Mouse (Mus musculus): Measurements from ENCODE around the gene Nhej1. TPM values are rescaled to one million over a fixed set of nuclear protein-coding genes. Genes with fewer than 3 reads are reported as not detected.
A peak's percentile ranks its signal among the peaks of the same experiment; 100 is the strongest.

Gene Nhej1
- total and polyA plus RNA-seq, 3 experiments = 1.7 to 5.2 TPM; not detected in 1

DNA sequence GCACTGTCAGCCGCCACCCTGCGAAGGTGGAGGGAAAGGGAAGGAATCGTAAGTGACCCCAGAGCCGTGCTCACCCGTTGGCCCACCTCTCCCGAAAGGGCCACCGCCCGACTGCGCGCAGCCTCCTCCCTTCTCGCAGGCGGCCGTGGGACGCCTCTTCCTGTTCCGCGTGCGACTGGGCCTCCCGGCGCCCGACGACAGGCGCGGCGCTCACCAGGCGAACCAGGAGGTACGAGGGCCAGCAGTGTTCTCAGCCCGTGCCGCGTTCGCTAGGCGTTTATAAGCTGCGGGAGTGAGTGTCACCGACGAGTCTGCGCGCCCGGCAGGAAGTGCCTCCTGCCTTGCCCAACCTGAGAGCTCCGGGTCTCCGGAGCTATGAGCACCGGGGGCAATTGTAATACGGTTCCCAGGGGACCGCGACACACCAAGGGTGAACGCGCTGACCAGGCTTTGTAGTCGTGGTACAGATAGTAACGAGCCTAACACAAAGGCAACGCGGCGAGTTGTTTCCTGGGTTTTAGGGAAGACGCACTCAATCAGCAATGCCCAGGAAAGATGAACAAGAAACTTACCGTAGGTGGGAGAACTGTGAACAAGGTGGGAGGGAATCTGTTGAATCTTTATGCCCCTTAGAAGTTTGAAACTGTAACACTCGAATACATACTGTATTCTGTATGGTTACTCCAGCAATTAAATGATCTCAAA, 16.6 kb upstream of the Nhej1 start (continued):
- TF ChIP-seq UBTF (IDR thresholded peaks at IDR 0.05; ENCODE audit: borderline replicate concordance, insufficient read depth, low read depth, low read length) (peak; percentile 96; the same call in 1 of the 2 replicates), GABPA (IDR thresholded peaks at IDR 0.05; ENCODE audit: low read depth, low read length) (no peak), MAX (IDR thresholded peaks at IDR 0.05; ENCODE audit: low read length) (no peak; the same call in 1 of the 2 replicates), JUND (IDR thresholded peaks at IDR 0.05; ENCODE audit: low read depth, low read length) (no peak), MYB (IDR thresholded peaks at IDR 0.05; ENCODE audit: low read depth, low read length) (no peak), NELFE (IDR thresholded peaks at IDR 0.05; ENCODE audit: low read depth, low read length) (peak; percentile 70), SMC3 (IDR thresholded peaks at IDR 0.05; ENCODE audit: low read depth, low read length) (no peak), MXI1 (IDR thresholded peaks at IDR 0.05; ENCODE audit: low read depth, low read length) (peak; percentile 65), GATA1 (IDR thresholded peaks at IDR 0.05; ENCODE audit: low read depth, low read length) (no peak), MYC (IDR thresholded peaks at IDR 0.05; ENCODE audit: low read depth, low read length) (no peak; the same call in none of the 2 replicates), POLR2A (IDR thresholded peaks at IDR 0.05; ENCODE audit: control insufficient read depth in 1 of 2, insufficient read depth in 1 of 2, low read depth in 1 of 2, low read length in 2 of 2, poor library complexity in 1 of 2) (peak; percentile 67 to 85), MAFK (IDR thresholded peaks at IDR 0.05; ENCODE audit: borderline replicate concordance, low read depth, low read length) (no peak)

GRCm38 (mm10) chr1:75140601-75141190, 15.7 kb upstream of the Nhej1 start:
- Histone ChIP-seq H3K27me3 (ENCODE audit: control insufficient read depth in 1 of 2, insufficient read depth in 2 of 2, low read length in 2 of 2) (no peaks in the 10 kb centered on the region), H3K36me3 (ENCODE audit: control insufficient read depth in 1 of 2, insufficient read depth in 2 of 2, low read length in 2 of 2) (peaks cover 4 to 36% of the 10 kb centered on the region in 2 experiments; a peak in 3 of 4 replicates), H3K4me1 (ENCODE audit: control insufficient read depth in 1 of 2, insufficient read depth in 2 of 2, low read length in 2 of 2) (peaks cover 14 to 37% of the 10 kb centered on the region in 2 experiments)

DNA sequence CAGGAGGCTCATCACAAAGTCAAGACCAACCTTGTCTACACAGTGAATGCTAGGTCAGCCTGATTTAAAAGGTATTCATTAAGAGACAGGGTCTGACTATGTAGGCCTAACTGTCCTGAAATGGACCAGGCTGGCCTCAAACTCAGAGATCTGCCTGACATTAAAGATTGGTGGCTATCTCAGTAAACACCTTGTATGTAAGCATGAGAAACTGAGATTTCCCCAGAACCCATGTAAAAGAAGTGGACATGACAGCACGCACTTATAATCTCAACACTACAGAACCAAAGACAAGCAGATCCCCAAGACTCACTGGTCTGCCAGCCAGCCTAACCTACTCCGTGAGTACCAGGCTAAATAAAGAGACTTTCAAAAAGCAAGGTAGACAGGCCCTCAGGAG, 13.4 kb upstream of the Nhej1 start:
- DNase-seq (ENCODE audit: low read depth, low spot score) = no peak
- Histone ChIP-seq H3K36me3 (ENCODE audit: control insufficient read depth in 1 of 2, insufficient read depth in 2 of 2, low read length in 2 of 2) (peaks cover 4 to 38% of the 10 kb centered on the region in 2 experiments; a peak in 3 of 4 replicates), H3K27ac (ENCODE audit: control insufficient read depth, low read depth, low read length) (no peak overlapping the region), H3K4me1 (ENCODE audit: control insufficient read depth in 1 of 2, insufficient read depth in 2 of 2, low read length in 2 of 2) (peaks cover 14 to 43% of the 10 kb centered on the region in 2 experiments), H3K27me3 (ENCODE audit: control insufficient read depth in 1 of 2, insufficient read depth in 2 of 2, low read length in 2 of 2) (no peaks in the 10 kb centered on the region), H3K9me3 (replicated peaks; ENCODE audit: insufficient read depth, low read length) (no peaks in the 10 kb centered on the region), H3K9ac (ENCODE audit: control insufficient read depth, low read depth, low read length, poor library complexity, severe bottlenecking) (no peak overlapping the region), H3K4me3 (ENCODE audit: control insufficient read depth in 1 of 2, insufficient read depth in 1 of 2, low read depth in 2 of 2, low read length in 2 of 2) (no peak overlapping the region), H3K79me2 (ENCODE audit: control insufficient read depth, insufficient read depth, low read length, poor library complexity) (peaks cover 29% of the 10 kb centered on the region)
- TF ChIP-seq TAL1 (IDR thresholded peaks at IDR 0.05; ENCODE audit: low read length) = peak; percentile 21; the same call in 1 of the 2 replicates
- TF ChIP-seq HCFC1 (IDR thresholded peaks at IDR 0.05; ENCODE audit: low read depth, low read length) = no peak
- no peak for TF ChIP-seq BHLHE40 (IDR thresholded peaks at IDR 0.05; ENCODE audit: borderline replicate concordance, low read depth, low read length)

More at GRCm38 (mm10) chr1:75140601-75141190, 15.7 kb upstream of the Nhej1 start:
- Histone ChIP-seq H3K9me3 (replicated peaks; ENCODE audit: insufficient read depth, low read length) (no peaks in the 10 kb centered on the region), H3K4me3 (ENCODE audit: control insufficient read depth in 1 of 2, insufficient read depth in 1 of 2, low read depth in 2 of 2, low read length in 2 of 2) (peak overlapping the region; percentile 88 to 94), H3K27ac (ENCODE audit: control insufficient read depth, low read depth, low read length) (peak overlapping the region; percentile 91), H3K9ac (ENCODE audit: control insufficient read depth, low read depth, low read length, poor library complexity, severe bottlenecking) (peak overlapping the region; percentile 93), H3K79me2 (ENCODE audit: control insufficient read depth, insufficient read depth, low read length, poor library complexity) (peaks cover 38% of the 10 kb centered on the region)
- peak; percentile 44 for DNase-seq (ENCODE audit: low read depth, low spot score)
- TF ChIP-seq MXI1 (IDR thresholded peaks at IDR 0.05; ENCODE audit: low read depth, low read length) (peak; percentile 18; the same call in 1 of the 2 replicates), USF1 (IDR thresholded peaks at IDR 0.05; ENCODE audit: low read depth, low read length) (no peak)
